Mouse (Mus musculus) CH12.LX (cell line): ENCODE data around the gene Psmb9. TPM values are rescaled to one million over a fixed set of nuclear protein-coding genes. Genes with fewer than 3 reads are reported as not detected.
A peak's percentile ranks its signal among the peaks of the same experiment; 100 is the strongest.

Source experiments
- DNase-seq: peaks from one replicate; pipeline ENCODE4 v3.0.0-alpha.2; 2013; ENCODE audit errors: extremely low read depth
- H3K27ac ChIP-seq: 2 replicates; pipeline ENCODE4 v1.5.1; 2012; ENCODE audit warnings: low read depth, mild to moderate bottlenecking, control low read depth, moderate library complexity; ENCODE audit not compliant: insufficient read depth
- H3K27me3 ChIP-seq: replicated peaks from 2 replicates; pipeline ENCODE3; 2012; ENCODE audit warnings: inconsistent platforms
- H3K36me3 ChIP-seq, 2 experiments: replicated peaks in 1 of 2; 2 replicates each; pipeline versions ENCODE3 to v1.6.1; 2012; ENCODE audit warnings: inconsistent platforms in 1 of 2, low read length in 1 of 2, mild to moderate bottlenecking in 1 of 2, mixed read lengths in 1 of 2, moderate library complexity in 1 of 2; ENCODE audit not compliant: control insufficient read depth in 1 of 2, insufficient read depth in 1 of 2
- H3K4me1 ChIP-seq, 2 experiments: 2 replicates each; pipeline ENCODE4 v1.6.1; 2012; ENCODE audit warnings: inconsistent platforms in 1 of 2, moderate library complexity in 1 of 2; ENCODE audit not compliant: insufficient read depth in 2 of 2, control insufficient read depth in 1 of 2
- H3K4me2 ChIP-seq: 2 replicates; pipeline ENCODE4 v1.6.1; 2012; ENCODE audit warnings: low read depth, mild to moderate bottlenecking, control low read depth; ENCODE audit not compliant: poor library complexity, insufficient read depth, severe bottlenecking
- H3K4me3 ChIP-seq, 3 experiments: fragments of 150-350 bp in 1 of 3; sonication (generic) in 1 of 3; replicated peaks in 1 of 3; 2 replicates each; pipeline versions ENCODE3 to v1.5.1; 2011 to 2012; ENCODE audit warnings: low read depth in 2 of 3, low read length in 2 of 3, mild to moderate bottlenecking in 2 of 3, moderate library complexity in 2 of 3, control low read depth in 1 of 3, improper control_type of control experiment in 1 of 3, inconsistent platforms in 1 of 3, mixed read lengths in 1 of 3; ENCODE audit not compliant: poor library complexity in 1 of 3
- H3K79me2 ChIP-seq: replicated peaks from 2 replicates; pipeline ENCODE4 v1.6.1; 2012; ENCODE audit warnings: mild to moderate bottlenecking, moderate library complexity; ENCODE audit not compliant: control insufficient read depth, poor library complexity, insufficient read depth, severe bottlenecking; ENCODE audit errors: extremely low read depth
- H3K9ac ChIP-seq: 2 replicates; pipeline ENCODE4 v1.6.1; 2012; ENCODE audit warnings: low read depth, mild to moderate bottlenecking, control low read depth, moderate library complexity; ENCODE audit not compliant: insufficient read depth
- H3K9me3 ChIP-seq: replicated peaks from 2 replicates; pipeline ENCODE3; 2012; ENCODE audit warnings: low read length, inconsistent platforms, mixed read lengths
- BHLHE40 ChIP-seq: IDR thresholded peaks from 2 replicates; pipeline ENCODE4 v1.6.1; 2011; ENCODE audit warnings: mild to moderate bottlenecking, low read depth, low read length, improper control_type of control experiment
- CHD1 ChIP-seq: IDR thresholded peaks from 2 replicates; pipeline ENCODE4 v1.6.1; 2012; ENCODE audit warnings: low read depth, low read length, improper control_type of control experiment, inconsistent platforms
- CHD2 ChIP-seq: IDR thresholded peaks from 2 replicates; pipeline ENCODE4 v1.6.1; 2011; ENCODE audit warnings: low read length, improper control_type of control experiment
- CTCF ChIP-seq, 2 experiments: IDR thresholded peaks in 1 of 2; conservative IDR thresholded peaks in 1 of 2; 2 replicates each; pipeline ENCODE4 v1.5.1; 2011 to 2012; ENCODE audit warnings: low read depth in 2 of 2, low read length in 2 of 2, improper control_type of control experiment in 1 of 2, inconsistent platforms in 1 of 2, mild to moderate bottlenecking in 1 of 2, moderate library complexity in 1 of 2
- E2F4 ChIP-seq: IDR thresholded peaks from 2 replicates; pipeline ENCODE4 v1.6.1; 2011; ENCODE audit warnings: low read depth, low read length, improper control_type of control experiment; ENCODE audit not compliant: insufficient replicate concordance
- ELF1 ChIP-seq: IDR thresholded peaks from 2 replicates; pipeline ENCODE4 v1.6.1; 2014; ENCODE audit warnings: low read depth, mild to moderate bottlenecking, inconsistent platforms, low read length, improper control_type of control experiment
- EP300 ChIP-seq: IDR thresholded peaks from 2 replicates; pipeline ENCODE4 v1.6.1; 2011; ENCODE audit warnings: low read length, improper control_type of control experiment
- ETS1 ChIP-seq: conservative IDR thresholded peaks from 2 replicates; pipeline ENCODE4 v1.6.1; 2012; ENCODE audit warnings: low read depth, mild to moderate bottlenecking, inconsistent platforms, low read length, improper control_type of control experiment, moderate library complexity
- GABPA ChIP-seq: IDR thresholded peaks from 2 replicates; pipeline ENCODE4 v1.6.1; 2012; ENCODE audit warnings: low read depth, low read length, improper control_type of control experiment, inconsistent platforms; ENCODE audit not compliant: insufficient replicate concordance
- HCFC1 ChIP-seq: IDR thresholded peaks from 2 replicates; pipeline ENCODE4 v1.6.1; 2012; ENCODE audit warnings: low read depth, mild to moderate bottlenecking, inconsistent platforms, low read length, improper control_type of control experiment
- IRF4 ChIP-seq: IDR thresholded peaks from 2 replicates; pipeline ENCODE4 v1.6.1; 2014; ENCODE audit warnings: low read depth, mild to moderate bottlenecking, inconsistent platforms, low read length, improper control_type of control experiment
- JUN ChIP-seq: IDR thresholded peaks from 2 replicates; pipeline ENCODE4 v1.6.1; 2011; ENCODE audit warnings: low read depth, mild to moderate bottlenecking, low read length, improper control_type of control experiment, moderate library complexity; ENCODE audit not compliant: insufficient read depth
- JUND ChIP-seq: conservative IDR thresholded peaks from 2 replicates; pipeline ENCODE4 v1.6.1; 2011; ENCODE audit warnings: low read depth, low read length, improper control_type of control experiment
- KAT2A ChIP-seq: IDR thresholded peaks from 2 replicates; pipeline ENCODE4 v1.6.1; 2012; ENCODE audit warnings: low read length, improper control_type of control experiment, inconsistent platforms; ENCODE audit not compliant: insufficient replicate concordance
- MAFK ChIP-seq: IDR thresholded peaks from 2 replicates; pipeline ENCODE4 v1.6.1; 2011; ENCODE audit warnings: low read length, improper control_type of control experiment; ENCODE audit not compliant: insufficient replicate concordance
- MAX ChIP-seq: IDR thresholded peaks from 2 replicates; pipeline ENCODE4 v1.6.1; 2011; ENCODE audit warnings: low read length, improper control_type of control experiment
- MAZ ChIP-seq: IDR thresholded peaks from 2 replicates; pipeline ENCODE4 v1.6.1; 2012; ENCODE audit warnings: low read depth, mild to moderate bottlenecking, inconsistent platforms, low read length, improper control_type of control experiment, moderate library complexity
- MEF2A ChIP-seq: IDR thresholded peaks from 2 replicates; pipeline ENCODE4 v1.6.1; 2014; ENCODE audit warnings: low read depth, mild to moderate bottlenecking, inconsistent platforms, low read length, improper control_type of control experiment, borderline replicate concordance
- MYC ChIP-seq: IDR thresholded peaks from 2 replicates; pipeline ENCODE4 v1.6.1; 2011; ENCODE audit warnings: low read depth, mild to moderate bottlenecking, improper control_type of control experiment, low read length
- NRF1 ChIP-seq: IDR thresholded peaks from 2 replicates; pipeline ENCODE4 v1.6.1; 2014; ENCODE audit warnings: low read depth, mild to moderate bottlenecking, inconsistent platforms, low read length, improper control_type of control experiment, moderate library complexity
- PAX5 ChIP-seq: IDR thresholded peaks from 2 replicates; pipeline ENCODE4 v1.6.1; 2012; ENCODE audit warnings: low read length, inconsistent platforms, mixed read lengths
- POLR2A ChIP-seq: IDR thresholded peaks from 2 replicates; pipeline ENCODE4 v1.6.1; 2011; ENCODE audit warnings: low read depth, mild to moderate bottlenecking, improper control_type of control experiment, low read length
- RAD21 ChIP-seq: IDR thresholded peaks from 2 replicates; pipeline ENCODE4 v1.6.1; 2011; ENCODE audit warnings: low read depth, mild to moderate bottlenecking, low read length, improper control_type of control experiment, moderate library complexity
- SIN3A ChIP-seq: IDR thresholded peaks from 2 replicates; pipeline ENCODE4 v1.6.1; 2012; ENCODE audit warnings: low read length, improper control_type of control experiment, inconsistent platforms
- SMC3 ChIP-seq: IDR thresholded peaks from 2 replicates; pipeline ENCODE4 v1.6.1; 2011; ENCODE audit warnings: low read depth, low read length, improper control_type of control experiment
- TBP ChIP-seq: conservative IDR thresholded peaks from 2 replicates; pipeline ENCODE4 v1.6.1; 2011; ENCODE audit warnings: low read depth, low read length, improper control_type of control experiment
- TCF12 ChIP-seq: IDR thresholded peaks from 2 replicates; pipeline ENCODE4 v1.6.1; 2014; ENCODE audit warnings: low read depth, mild to moderate bottlenecking, inconsistent platforms, low read length, improper control_type of control experiment
- UBTF ChIP-seq: IDR thresholded peaks from 2 replicates; pipeline ENCODE4 v1.6.1; 2012; ENCODE audit warnings: low read depth, mild to moderate bottlenecking, inconsistent platforms, low read length, improper control_type of control experiment, moderate library complexity
- ZC3H11A ChIP-seq: IDR thresholded peaks from 2 replicates; pipeline ENCODE4 v1.6.1; 2012; ENCODE audit warnings: low read depth, mild to moderate bottlenecking, inconsistent platforms, low read length, improper control_type of control experiment
- ZKSCAN1 ChIP-seq: IDR thresholded peaks from 2 replicates; pipeline ENCODE4 v1.6.1; 2012; ENCODE audit warnings: low read depth, inconsistent platforms, low read length, improper control_type of control experiment, borderline replicate concordance
- ZMIZ1 ChIP-seq: IDR thresholded peaks from 2 replicates; pipeline ENCODE4 v1.6.1; 2012; ENCODE audit warnings: low read depth, mild to moderate bottlenecking, inconsistent platforms, low read length, improper control_type of control experiment
- ZNF384 ChIP-seq: IDR thresholded peaks from 2 replicates; pipeline ENCODE4 v1.6.1; 2012; ENCODE audit warnings: low read depth, low read length, improper control_type of control experiment, inconsistent platforms
- dilution Hi-C: fragments of 300-500 bp; cut with MboI; formaldehyde crosslinking; loops from 2 replicates; pipeline ENCODE4 v1.14.3; 2020; ENCODE audit warnings: low sequenced_read_pairs; ENCODE audit not compliant: extremely low pct_unique_long_range_greater_than_20kb, extremely low pct_ligation_motif_present
- in situ Hi-C: fragments of 300-500 bp; cut with MboI; formaldehyde crosslinking; loops from 3 replicates; pipeline ENCODE4 v1.14.3; 2019; ENCODE audit warnings: low sequenced_read_pairs, low pct_ligation_motif_present, low pct_unique_long_range_greater_than_20kb, mixed read lengths
- polyA plus RNA-seq: library from polyadenylated mRNA; unstranded; fragments of >175 nt; gene quantifications from 2 replicates; pipeline ENCODE4 v1.2.1, GENCODE M21; 2012; ENCODE audit warnings: low read depth; ENCODE audit not compliant: insufficient read length
- total RNA-seq, 2 experiments: library from RNA; depleted of rRNA; stranded (reverse); fragments of 300-350 nt in 1 of 2; fragments of >200 nt in 1 of 2; gene quantifications; 2 replicates each; pipeline ENCODE4 v1.2.3; 2012 to 2014

Psmb9 gene
- total and polyA plus RNA-seq, 3 experiments, result 159 to 435 (median 192) TPM

GRCm38 (mm10) chr17:34197904-34198520, 10.4 kb upstream of the Psmb9 start (continued):
- no peak for TF ChIP-seq NRF1
- no peak for TF ChIP-seq E2F4
- 0 out of 2 replicates have a peak, but pooled peaks have one; percentile 51 for TF ChIP-seq KAT2A
- TF ChIP-seq ZNF384, result no peak
- peak; percentile 46 for TF ChIP-seq ZMIZ1
- TF ChIP-seq ETS1, result peak; percentile 79
- TF ChIP-seq JUN, result no peak
- no peak for TF ChIP-seq JUND
- TF ChIP-seq BHLHE40, result peak; percentile 59
- peak; percentile 85 for TF ChIP-seq TCF12
- TF ChIP-seq MAZ, result peak; percentile 92
- peak; percentile 38 for TF ChIP-seq SIN3A
- peak; percentile 82 for TF ChIP-seq EP300

GRCm38 (mm10) chr17:34196941-34197894, 9.7 kb upstream of the Psmb9 start, which contains the start of gene Psmb8:
TSS of gene Psmb8 (plus strand) at chr17:34197721.
- Histone ChIP-seq H3K4me2 (peak within 1 kb of the TSS; percentile 89), H3K9ac (peak within 1 kb of the TSS; percentile 100), H3K36me3 (peaks cover 58 to 74% of the 10 kb centered on the region in 2 experiments), H3K79me2 (peaks cover 59% of the 10 kb centered on the region), H3K27me3 (no peaks in the 10 kb centered on the region), H3K4me3 (peak within 1 kb of the TSS; percentile 85 to 99 (median 93)), H3K4me1 (peaks cover 27 to 63% of the 10 kb centered on the region in 2 experiments), H3K27ac (peak within 1 kb of the TSS; percentile 93), H3K9me3 (no peaks in the 10 kb centered on the region)
- in situ Hi-C loops, result no loop called here
- peak; percentile 96 for DNase-seq
- dilution Hi-C loops, result no loop called here
- TF ChIP-seq GABPA (no peak), NRF1 (peak; percentile 60), SMC3 (peak; percentile 11; the same call in 1 of the 2 replicates), E2F4 (no peak), IRF4 (peak; percentile 40), PAX5 (no peak), CTCF (conservative IDR thresholded peaks at IDR 0.05 in 1 of 2, IDR thresholded peaks at IDR 0.05 in 1 of 2; ENCODE audit: low read depth in 2 of 2, low read length in 2 of 2) (no peak; a peak in 1 of 4 replicates), KAT2A (no peak), POLR2A (peak; percentile 54), HCFC1 (no peak; the same call in 1 of the 2 replicates), ZC3H11A (no peak), UBTF (peak; percentile 52; the same call in 1 of the 2 replicates), CHD2 (peak; percentile 94), ETS1 (no peak; the same call in 1 of the 2 replicates), MEF2A (0 out of 2 replicates have a peak, but pooled peaks have one; percentile 17), TBP (no peak), JUN (no peak), RAD21 (no peak; the same call in 1 of the 2 replicates), MAX (no peak), ZNF384 (no peak), BHLHE40 (0 out of 2 replicates have a peak, but pooled peaks have one; percentile 20), CHD1 (0 out of 2 replicates have a peak, but pooled peaks have one; percentile 33), EP300 (no peak), MYC (0 out of 2 replicates have a peak, but pooled peaks have one; percentile 22), ELF1 (peak; percentile 64), ZKSCAN1 (no peak), MAFK (no peak)
